Mouse (Mus musculus) embryo, embryonic 10 days (tissue): ENCODE data around the gene Mef2b.
"Not testable (repeated sequence)": the region's sequence is repeated elsewhere in the genome, so short reads cannot be mapped to it uniquely, and the experiment has no call there.

Experiments
- DNase-seq: peaks from one replicate; pipeline ENCODE4 v3.0.0-alpha.2; 2015; ENCODE audit warnings: low spot score

The Mef2b gene

DNA sequence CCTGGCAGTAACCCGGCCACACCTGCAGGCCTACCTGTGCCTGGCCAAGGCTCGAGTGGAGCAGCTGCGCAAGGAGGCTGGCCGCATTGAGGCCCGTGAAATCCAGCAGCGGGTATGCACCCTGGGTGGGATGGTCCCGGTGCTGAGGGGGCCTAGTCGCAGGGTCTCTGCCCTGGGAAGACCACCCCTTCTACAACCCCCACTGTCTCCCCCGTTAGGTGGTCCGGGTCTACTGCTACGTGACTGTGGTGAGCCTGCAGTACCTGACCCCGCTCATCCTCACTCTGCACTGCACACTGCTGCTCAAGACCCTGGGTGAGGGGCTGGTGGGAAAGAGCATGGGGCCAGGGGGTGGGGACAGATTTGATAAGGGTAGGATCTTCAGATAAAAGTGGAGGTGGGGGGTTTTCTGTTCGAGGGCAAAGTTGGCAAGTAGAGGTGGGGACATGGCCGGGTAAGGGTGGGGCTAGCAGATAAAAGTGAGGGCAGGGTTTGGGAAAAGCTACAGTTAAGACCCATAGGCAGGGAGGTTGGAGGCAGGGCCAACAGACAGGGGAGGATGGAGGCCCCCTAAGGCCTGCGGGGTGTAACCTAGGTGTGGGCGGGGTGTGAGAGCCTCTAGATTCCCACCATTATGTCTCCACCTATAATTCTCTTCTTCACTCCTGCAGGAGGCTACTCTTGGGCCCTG is 41.8 kb downstream of the Mef2b start:
- DNase-seq: no peak

- DNase-seq: peak; percentile 19
Measured at GRCm38 (mm10) chr8:70181903-70182252, 42.4 kb downstream of the Mef2b start.

GRCm38 (mm10) chr8:70183194-70183593 is 43.7 kb downstream of the Mef2b start:
- no peak for DNase-seq

GRCm38 (mm10) chr8:70188707-70189106 is 49.2 kb downstream of the Mef2b start:
- no peak for DNase-seq

GRCm38 (mm10) chr8:70193238-70193637 is 53.7 kb downstream of the Mef2b start:
- no peak for DNase-seq

DNA sequence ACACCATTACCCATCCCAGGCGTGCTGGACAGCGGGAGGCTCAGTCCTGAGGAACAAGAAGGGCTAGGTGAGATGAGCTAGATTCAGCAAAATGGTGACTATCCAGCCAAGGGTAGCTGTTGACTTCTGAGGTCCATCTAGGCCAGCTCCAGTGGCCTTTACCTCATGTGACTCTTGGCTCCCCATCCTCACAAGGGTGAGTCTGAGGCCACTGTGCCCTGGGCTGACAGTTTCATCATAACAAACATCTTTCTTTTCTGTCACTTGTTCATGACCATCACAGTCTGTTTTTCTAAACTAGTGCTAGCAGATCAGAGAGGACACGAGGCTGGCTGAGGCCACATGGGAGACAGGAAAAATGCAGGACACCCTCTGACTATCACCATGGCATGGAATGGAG is 54.7 kb downstream of the Mef2b start:
- DNase-seq: no peak

DNA sequence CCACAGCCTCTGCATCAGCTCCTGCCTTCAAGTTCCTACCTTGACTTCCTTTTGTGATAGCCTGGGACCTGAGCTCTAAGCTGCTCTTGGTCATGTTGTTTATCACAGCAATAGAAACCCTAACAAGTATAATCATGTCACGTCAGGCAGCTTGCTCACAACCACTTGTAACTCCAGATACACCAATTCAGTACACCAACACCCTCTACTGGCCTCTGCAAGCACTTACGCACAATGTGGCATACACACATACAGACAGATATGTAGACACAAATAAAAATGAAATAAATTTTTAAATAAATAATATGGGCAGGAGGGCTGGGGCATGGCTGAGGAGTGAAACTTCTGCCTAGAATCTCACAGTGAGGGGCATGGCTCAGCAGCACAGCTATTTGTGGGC is 56.3 kb downstream of the Mef2b start:
- DNase-seq: no peak

DNA sequence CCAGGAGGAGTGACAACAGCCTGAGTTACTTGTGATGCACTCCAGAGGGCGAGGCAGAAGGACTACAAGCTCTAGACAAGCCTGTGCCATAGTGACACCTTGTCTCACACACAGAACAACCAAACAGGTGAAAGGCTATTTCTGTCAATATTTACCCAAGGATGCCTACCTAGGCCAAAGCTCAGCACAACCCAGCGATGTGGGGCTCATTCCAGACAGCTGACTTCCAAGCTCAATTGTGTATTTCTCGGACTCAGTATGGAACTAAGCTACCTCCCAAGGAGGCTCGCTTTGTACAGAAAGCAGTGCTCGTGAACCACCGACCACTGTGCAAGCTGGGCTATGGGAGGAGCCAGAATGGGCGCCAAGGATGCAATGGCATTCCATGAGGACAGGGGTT is 58.1 kb downstream of the Mef2b start:
- DNase-seq: no peak

DNA sequence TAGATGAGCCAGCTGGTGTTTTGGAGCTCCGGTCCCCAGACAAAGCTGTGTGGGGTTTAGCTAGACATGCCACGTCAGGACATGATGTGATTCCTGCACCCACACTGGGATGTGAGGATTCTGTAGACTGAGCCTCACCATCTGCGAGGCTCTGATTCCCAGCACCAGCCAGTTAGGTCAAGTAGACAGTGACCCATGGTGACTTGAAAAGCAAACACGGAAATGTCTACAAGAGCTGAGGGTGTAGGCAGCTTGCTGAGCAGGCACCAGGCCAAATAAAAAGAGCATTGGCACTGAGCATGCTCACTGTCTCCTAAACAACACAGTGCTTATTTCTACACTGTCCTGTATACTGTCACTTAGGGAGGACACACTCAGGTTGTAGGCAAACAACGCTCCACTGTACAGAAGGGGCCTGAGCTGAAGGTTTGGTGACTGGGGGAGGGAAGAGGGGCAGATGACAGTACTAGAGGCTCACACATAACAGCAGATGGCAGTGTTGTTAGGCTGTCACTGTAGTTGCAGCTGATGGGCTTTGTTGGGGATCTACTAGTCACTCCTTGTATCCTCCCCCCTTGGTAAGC is 60.7 kb downstream of the Mef2b start:
- no peak for DNase-seq

DNA sequence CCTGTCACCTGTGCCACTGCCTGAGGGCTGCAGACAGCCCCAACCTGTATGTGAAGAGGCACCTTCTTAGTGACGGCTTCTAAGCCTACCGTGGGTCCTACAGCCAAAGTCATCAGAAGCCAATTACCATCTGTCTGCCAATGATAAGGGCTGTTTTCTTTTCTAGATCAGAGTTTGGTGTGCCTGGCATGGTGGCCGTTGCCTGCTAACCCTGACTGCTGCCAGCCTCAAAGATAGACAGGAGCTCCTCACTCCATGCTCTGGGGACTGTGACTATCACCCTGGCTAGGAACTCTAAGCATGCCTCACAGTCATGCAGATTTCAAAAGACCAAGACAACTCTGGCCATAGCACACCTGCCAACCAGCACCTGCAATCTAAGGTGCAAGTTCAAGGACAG is 61.9 kb downstream of the Mef2b start:
- DNase-seq: no peak

DNA sequence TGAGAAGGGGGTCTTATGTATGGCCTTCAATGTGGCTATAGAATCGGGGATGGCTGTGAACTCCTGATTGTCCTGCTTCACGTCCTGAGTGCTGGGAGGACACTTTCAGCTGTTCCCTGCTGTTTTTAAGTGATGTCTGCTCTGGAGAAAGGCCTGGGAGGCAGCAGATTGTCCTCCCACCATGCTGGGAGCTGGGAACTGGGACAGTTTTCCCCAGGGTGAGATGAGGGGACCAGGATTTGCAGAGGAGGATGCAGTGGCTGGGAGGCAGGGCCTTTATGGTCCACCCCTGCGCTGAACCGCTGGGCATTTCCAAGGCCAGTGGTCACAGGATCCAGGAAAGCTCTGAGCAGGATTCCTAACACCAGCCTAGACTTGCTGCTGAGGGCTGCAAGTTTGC is 63.6 kb downstream of the Mef2b start:
- DNase-seq: no peak

DNA sequence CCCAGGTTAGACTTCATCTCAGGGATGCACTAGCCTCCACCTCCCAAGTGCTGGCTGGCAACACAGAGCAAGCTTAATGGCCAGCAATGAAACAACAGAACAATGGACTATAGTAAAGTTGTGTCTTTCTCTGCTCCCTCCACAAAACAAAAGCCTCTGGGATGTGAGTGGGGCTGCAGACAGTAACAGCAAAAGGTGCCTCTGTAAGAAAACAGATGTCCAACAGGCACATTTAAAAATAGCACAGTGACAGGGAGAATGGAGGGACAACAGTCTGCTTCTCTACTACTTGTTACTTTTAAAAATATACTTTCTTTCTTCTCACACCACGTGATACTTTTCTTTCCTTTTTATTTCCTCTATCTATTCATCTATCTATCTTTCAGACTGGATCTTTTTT is 65.2 kb downstream of the Mef2b start:
- DNase-seq: no peak

GRCm38 (mm10) chr8:70208130-70208529 is 68.6 kb downstream of the Mef2b start:
- DNase-seq: peak; percentile 29

DNA sequence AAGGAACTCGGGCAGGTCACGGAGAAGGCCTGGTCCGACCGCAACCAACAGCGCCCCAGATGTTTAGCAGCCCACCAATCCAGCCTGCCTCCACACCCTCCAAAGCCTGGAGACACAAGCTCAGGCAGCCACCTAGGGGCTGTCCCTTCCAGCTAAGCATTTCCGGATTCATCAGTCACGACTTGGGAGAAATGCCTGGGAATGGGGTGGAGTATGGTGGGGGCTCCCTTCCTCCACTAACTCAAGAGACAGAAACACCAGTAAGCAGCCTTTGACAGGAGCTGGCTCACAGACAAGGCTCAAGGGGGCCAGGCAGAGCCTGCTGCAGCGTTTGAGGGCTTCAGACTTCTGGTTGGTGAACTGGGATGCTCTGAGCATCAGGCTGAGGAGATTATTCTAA is 71.0 kb downstream of the Mef2b start:
- peak; percentile 20 for DNase-seq

GRCm38 (mm10) chr8:70211275-70211674 is 71.8 kb downstream of the Mef2b start:
- no peak for DNase-seq

DNA sequence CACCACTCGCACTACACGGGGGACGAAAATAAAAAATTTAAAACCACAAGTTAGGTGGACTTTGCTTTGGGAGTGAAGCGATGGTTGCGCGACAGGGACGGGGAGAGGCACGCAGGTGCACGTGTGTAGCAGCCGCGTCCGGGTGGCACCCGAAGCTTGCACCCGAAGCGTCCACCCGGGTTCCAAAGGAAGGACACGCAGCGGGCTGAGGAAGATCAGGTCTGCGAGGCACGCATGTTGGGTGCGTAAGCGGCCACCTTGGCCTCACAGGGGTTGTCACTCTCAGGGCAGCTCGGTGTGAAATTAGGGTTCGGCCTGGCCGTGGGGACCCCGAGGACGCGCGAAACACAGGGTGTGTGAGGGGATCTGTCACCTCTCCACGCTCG is 72.2 kb downstream of the Mef2b start:
- no peak for DNase-seq

GRCm38 (mm10) chr8:70212112-70213055 is 72.9 kb downstream of the Mef2b start, which contains the start of gene Slc25a42:
Slc25a42 (minus strand) TSS chr8:70212305.
- peak; percentile 99 for DNase-seq

DNA sequence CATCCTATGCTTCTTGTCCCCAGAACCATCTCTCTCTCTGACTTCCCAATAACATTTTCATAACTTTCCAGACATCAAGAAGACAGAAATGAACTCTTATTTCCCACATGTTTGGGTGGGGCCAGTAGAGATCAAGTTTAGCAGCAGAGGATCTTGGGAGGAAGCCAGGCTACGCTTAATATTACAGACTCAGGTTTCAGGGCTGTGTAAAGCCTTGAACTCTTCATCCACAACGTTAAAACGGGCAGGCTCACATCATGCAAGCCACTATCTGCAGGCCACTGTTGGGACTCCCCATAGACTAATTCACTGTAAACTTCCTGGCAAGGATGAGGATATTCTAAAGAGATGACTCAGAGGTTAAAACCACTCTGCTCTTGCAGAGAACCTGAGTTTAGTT is 74.9 kb downstream of the Mef2b start:
- no peak for DNase-seq

GRCm38 (mm10) chr8:70215092-70215491 is 75.6 kb downstream of the Mef2b start:
- DNase-seq: no peak

- DNase-seq: not testable (repeated sequence)
Measured at GRCm38 (mm10) chr8:70216161-70216560, 76.7 kb downstream of the Mef2b start.

DNA sequence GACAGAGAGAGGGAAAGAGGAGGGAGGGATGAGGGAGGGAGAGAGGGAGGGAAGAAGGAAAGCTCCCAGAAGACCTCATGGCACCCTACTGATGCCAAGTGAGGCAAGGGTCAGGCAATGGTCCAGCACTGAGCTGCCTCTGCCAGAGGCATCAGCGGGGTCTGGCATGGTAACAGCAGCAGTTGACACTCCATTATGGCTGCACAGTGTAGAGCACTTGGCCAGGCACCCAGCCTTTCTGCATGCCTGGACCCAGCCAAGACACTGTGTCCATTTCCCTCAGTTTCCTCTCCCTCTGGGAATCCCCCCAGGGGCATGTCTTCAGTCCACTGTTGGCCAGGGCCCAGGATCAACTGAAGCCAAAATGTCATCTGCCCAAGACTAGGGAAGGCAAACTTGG is 77.1 kb downstream of the Mef2b start:
- DNase-seq: no peak
